Mouse (Mus musculus): ENCODE results near the gene Slc38a2. TPM values are rescaled to one million over a fixed set of nuclear protein-coding genes. Genes with fewer than 3 reads are reported as not detected.

Gene Slc38a2
- polyA plus RNA-seq, 1 experiment from 2014 or later, result 27.9 TPM

DNA sequence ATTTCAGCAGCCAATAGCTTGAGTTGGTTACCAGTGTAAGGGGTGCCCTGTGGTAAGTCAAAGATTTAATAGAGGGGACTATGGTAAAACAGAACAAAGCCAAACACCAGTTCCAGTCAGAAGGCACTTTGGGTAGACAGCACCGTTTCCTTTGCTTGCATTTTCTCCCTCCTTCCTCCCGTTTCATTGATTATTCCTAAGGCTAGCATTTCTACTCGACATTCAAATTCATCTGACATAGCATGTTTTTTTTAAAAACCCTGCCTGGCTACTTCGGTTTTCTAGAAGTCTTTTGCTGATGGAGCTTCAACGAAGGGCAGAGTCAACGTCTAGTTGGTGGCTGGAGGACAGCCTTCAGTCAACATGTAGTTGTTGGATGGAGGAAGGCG, 16.2 kb upstream of the Slc38a2 start:
- Histone ChIP-seq H3K27me3 (replicated peaks; ENCODE audit: control insufficient read depth, insufficient read depth, low read length) (no peaks in the 10 kb centered on the region), H3K4me2 (replicated peaks; ENCODE audit: low read depth) (no peak overlapping the region), H3K27ac (ENCODE audit: low read depth, low read length) (no peak overlapping the region), H3K9me3 (ENCODE audit: control insufficient read depth) (no peaks in the 10 kb centered on the region), H3K4me1 (replicated peaks; ENCODE audit: control insufficient read depth, insufficient read depth, low read length) (no peaks in the 10 kb centered on the region; the same call in none of the 2 replicates), H3K9ac (ENCODE audit: low read depth, low read length) (no peak overlapping the region), H3K36me3 (ENCODE audit: control insufficient read depth, insufficient read depth) (no peaks in the 10 kb centered on the region), H3K4me3 (ENCODE audit: low read depth, low read length) (no peak overlapping the region)
- no peak for ATAC-seq
- 94% methylated on average over 7 of the region's 7 CpGs for WGBS
- TF ChIP-seq CTCF (IDR thresholded peaks at IDR 0.05; ENCODE audit: low read depth), result no peak

GRCm38 (mm10) chr15:96715079-96715691, 15.7 kb upstream of the Slc38a2 start:
- WGBS, result 91% methylated on average over 9 of the region's 9 CpGs

DNA sequence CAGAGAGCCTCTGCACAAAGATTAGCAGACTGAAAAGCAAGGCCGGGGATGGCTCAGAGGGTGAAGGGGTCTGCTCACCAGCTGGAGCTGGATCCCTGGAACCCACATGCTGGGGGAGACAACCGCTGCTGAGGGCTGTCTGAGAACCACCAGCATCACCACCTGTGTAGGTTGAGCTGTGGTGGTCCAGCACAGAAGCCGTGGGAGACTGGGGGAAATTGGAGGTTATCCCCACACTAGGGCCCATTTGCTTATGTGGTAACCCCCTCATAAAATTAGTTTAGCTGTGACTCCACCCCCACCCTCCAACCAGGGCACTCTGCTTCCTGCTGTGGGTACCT, 15.1 kb upstream of the Slc38a2 start:
- no peak overlapping the region for H3K4me2 ChIP-seq (replicated peaks; ENCODE audit: low read depth)
- H3K27ac ChIP-seq (ENCODE audit: low read depth, low read length), result no peak overlapping the region
- no peak for TF ChIP-seq CTCF (IDR thresholded peaks at IDR 0.05; ENCODE audit: low read depth)
- H3K27me3 ChIP-seq (replicated peaks; ENCODE audit: control insufficient read depth, insufficient read depth, low read length), result no peaks in the 10 kb centered on the region
- H3K9ac ChIP-seq (ENCODE audit: low read depth, low read length), result no peak overlapping the region
- no peaks in the 10 kb centered on the region for H3K36me3 ChIP-seq (ENCODE audit: control insufficient read depth, insufficient read depth)
- no peaks in the 10 kb centered on the region for H3K9me3 ChIP-seq (ENCODE audit: control insufficient read depth)
- ATAC-seq, result no peak
- H3K4me1 ChIP-seq (replicated peaks; ENCODE audit: control insufficient read depth, insufficient read depth, low read length), result no peaks in the 10 kb centered on the region; the same call in none of the 2 replicates
- WGBS, result 88% methylated on average over 3 of the region's 3 CpGs
- no peak overlapping the region for H3K4me3 ChIP-seq (ENCODE audit: low read depth, low read length)

More at GRCm38 (mm10) chr15:96715079-96715691, 15.7 kb upstream of the Slc38a2 start:
- H3K4me1 ChIP-seq (replicated peaks; ENCODE audit: control insufficient read depth, insufficient read depth, low read length), result no peaks in the 10 kb centered on the region; the same call in none of the 2 replicates
- H3K4me2 ChIP-seq (replicated peaks; ENCODE audit: low read depth), result no peak overlapping the region
- H3K9me3 ChIP-seq (ENCODE audit: control insufficient read depth), result no peaks in the 10 kb centered on the region
- no peak for ATAC-seq
- no peaks in the 10 kb centered on the region for H3K27me3 ChIP-seq (replicated peaks; ENCODE audit: control insufficient read depth, insufficient read depth, low read length)
- H3K9ac ChIP-seq (ENCODE audit: low read depth, low read length), result no peak overlapping the region
- H3K27ac ChIP-seq (ENCODE audit: low read depth, low read length), result no peak overlapping the region
- no peak overlapping the region for H3K4me3 ChIP-seq (ENCODE audit: low read depth, low read length)
- no peak for TF ChIP-seq CTCF (IDR thresholded peaks at IDR 0.05; ENCODE audit: low read depth)
- H3K36me3 ChIP-seq (ENCODE audit: control insufficient read depth, insufficient read depth), result no peaks in the 10 kb centered on the region

DNA sequence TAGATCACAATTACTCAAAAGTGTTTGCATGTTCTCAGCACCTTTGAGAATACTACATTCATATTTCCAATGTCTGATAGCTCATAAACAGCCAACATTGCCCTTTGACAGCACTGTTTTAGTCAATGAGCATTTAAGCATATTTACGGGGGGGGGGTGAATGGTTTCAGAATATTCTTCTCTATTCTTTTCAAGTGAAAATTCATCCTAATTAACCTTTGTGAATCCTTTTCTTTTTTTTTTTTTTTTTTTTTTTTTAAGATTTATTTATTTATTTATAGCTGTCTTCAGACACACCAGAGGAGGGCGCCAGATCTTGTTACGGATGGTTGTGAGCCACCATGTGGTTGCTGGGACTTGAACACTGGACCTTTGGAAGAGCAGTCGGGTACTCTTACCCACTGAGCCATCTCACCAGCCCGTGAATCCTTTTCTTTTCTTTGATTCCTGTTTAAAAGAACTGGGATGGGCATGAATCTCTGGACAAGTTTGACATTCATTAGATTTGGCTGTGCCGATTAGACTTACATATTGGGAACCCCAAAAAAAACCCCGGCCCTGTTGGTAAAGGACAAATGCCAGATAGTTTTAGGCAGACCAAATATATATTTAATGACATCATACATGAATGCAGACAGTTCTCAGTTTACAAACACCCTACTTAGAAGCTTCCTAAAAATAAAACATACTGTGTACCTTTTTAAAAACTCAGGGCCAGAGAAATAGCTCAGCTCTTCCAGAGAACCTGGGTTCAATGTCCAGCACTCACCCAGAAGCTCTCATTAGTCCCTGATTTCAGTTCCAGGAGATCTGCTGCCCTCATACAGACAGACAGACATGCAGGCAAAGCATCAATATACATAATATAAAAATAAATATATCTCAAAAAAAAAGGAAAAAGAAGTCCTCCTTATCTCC, 14.5 kb upstream of the Slc38a2 start:
- Histone ChIP-seq H3K4me2 (replicated peaks; ENCODE audit: low read depth) (no peak overlapping the region), H3K4me3 (ENCODE audit: low read depth, low read length) (no peak overlapping the region), H3K4me1 (replicated peaks; ENCODE audit: control insufficient read depth, insufficient read depth, low read length) (peaks cover 4% of the 10 kb centered on the region), H3K36me3 (ENCODE audit: control insufficient read depth, insufficient read depth) (no peaks in the 10 kb centered on the region), H3K27ac (ENCODE audit: low read depth, low read length) (no peak overlapping the region), H3K27me3 (replicated peaks; ENCODE audit: control insufficient read depth, insufficient read depth, low read length) (no peaks in the 10 kb centered on the region), H3K9ac (ENCODE audit: low read depth, low read length) (no peak overlapping the region), H3K9me3 (ENCODE audit: control insufficient read depth) (no peaks in the 10 kb centered on the region)
- TF ChIP-seq CTCF (IDR thresholded peaks at IDR 0.05; ENCODE audit: low read depth), result no peak
- ATAC-seq, result no peak
- 93% methylated on average over 5 of the region's 7 CpGs for WGBS

DNA sequence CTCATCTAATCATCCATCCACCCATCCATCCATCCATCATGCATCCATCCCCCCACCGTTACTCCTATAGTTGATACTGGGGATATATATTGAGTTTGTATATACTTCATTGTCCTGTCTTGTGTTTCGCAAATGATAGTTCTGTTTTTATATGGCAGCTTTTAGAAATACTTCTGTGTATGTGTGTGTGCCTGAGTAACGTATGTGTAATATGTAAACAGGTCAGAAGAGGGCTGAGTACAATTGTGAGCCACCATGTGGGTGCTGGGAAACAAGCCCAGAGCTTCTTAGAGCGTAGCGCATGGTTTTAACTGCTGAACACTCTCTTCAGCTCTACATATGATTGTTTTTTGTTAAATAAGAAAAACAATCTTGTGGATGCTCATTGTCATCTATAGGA, 12.8 kb upstream of the Slc38a2 start:
- H3K4me2 ChIP-seq (replicated peaks; ENCODE audit: low read depth), result no peak overlapping the region
- H3K4me3 ChIP-seq (ENCODE audit: low read depth, low read length), result no peak overlapping the region
- H3K27me3 ChIP-seq (replicated peaks; ENCODE audit: control insufficient read depth, insufficient read depth, low read length), result no peaks in the 10 kb centered on the region
- no peak for TF ChIP-seq CTCF (IDR thresholded peaks at IDR 0.05; ENCODE audit: low read depth)
- 92% methylated on average over 5 of the region's 5 CpGs for WGBS
- H3K9ac ChIP-seq (ENCODE audit: low read depth, low read length), result no peak overlapping the region
- H3K4me1 ChIP-seq (replicated peaks; ENCODE audit: control insufficient read depth, insufficient read depth, low read length), result peaks cover 7% of the 10 kb centered on the region
- no peaks in the 10 kb centered on the region for H3K36me3 ChIP-seq (ENCODE audit: control insufficient read depth, insufficient read depth)
- no peaks in the 10 kb centered on the region for H3K9me3 ChIP-seq (ENCODE audit: control insufficient read depth)
- ATAC-seq, result no peak
- no peak overlapping the region for H3K27ac ChIP-seq (ENCODE audit: low read depth, low read length)

- Histone ChIP-seq H3K4me1 (replicated peaks; ENCODE audit: control insufficient read depth, insufficient read depth, low read length) (peaks cover 7% of the 10 kb centered on the region), H3K27me3 (replicated peaks; ENCODE audit: control insufficient read depth, insufficient read depth, low read length) (no peaks in the 10 kb centered on the region), H3K4me2 (replicated peaks; ENCODE audit: low read depth) (no peak overlapping the region), H3K36me3 (ENCODE audit: control insufficient read depth, insufficient read depth) (no peaks in the 10 kb centered on the region), H3K27ac (ENCODE audit: low read depth, low read length) (no peak overlapping the region), H3K4me3 (ENCODE audit: low read depth, low read length) (no peak overlapping the region), H3K9ac (ENCODE audit: low read depth, low read length) (no peak overlapping the region), H3K9me3 (ENCODE audit: control insufficient read depth) (no peaks in the 10 kb centered on the region)
- no peak for TF ChIP-seq CTCF (IDR thresholded peaks at IDR 0.05; ENCODE audit: low read depth)
- ATAC-seq, result no peak
- WGBS, result 85% methylated on average over 11 of the region's 11 CpGs
Observed at GRCm38 (mm10) chr15:96711664-96712063, 12.1 kb upstream of the Slc38a2 start.

Data from intestine, postnatal 0 days (tissue).